Mouse (Mus musculus): ENCODE results near the gene Abr.

DNA sequence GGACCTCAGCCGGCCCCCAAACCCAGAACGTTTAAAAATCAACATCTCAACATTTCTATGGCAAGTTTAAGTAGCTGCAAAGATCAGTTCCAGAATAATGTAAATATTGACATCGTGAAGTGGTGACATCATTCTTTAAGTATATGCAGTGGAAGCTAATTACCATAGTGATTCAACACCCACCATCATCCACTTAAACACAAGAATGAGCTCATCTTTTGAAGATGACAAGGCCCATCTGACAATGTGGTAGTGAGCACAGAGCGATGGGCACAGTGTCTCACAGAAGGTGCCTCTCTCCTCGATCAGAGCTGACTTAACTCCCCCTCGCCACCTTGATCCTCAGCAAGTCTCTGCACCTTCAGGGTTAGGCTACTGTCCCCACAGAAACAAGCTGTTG, 196.4 kb downstream of the Abr start:
- TF ChIP-seq CTCF (IDR thresholded peaks at IDR 0.05; ENCODE audit: low read depth, low read length) (no peak), POLR2A (IDR thresholded peaks at IDR 0.05; ENCODE audit: insufficient read depth, low read length) (no peak), EP300 (IDR thresholded peaks at IDR 0.05; ENCODE audit: insufficient read depth, low read depth, low read length) (no peak)
